Mouse (Mus musculus): Measurements from ENCODE around the gene Gm648.
"Not testable (repeated sequence)": the region's sequence is repeated elsewhere in the genome, so short reads cannot be mapped to it uniquely, and the experiment has no call there.

The Gm648 gene

GRCm38 (mm10) chrX:56549506-56549905 is at the start of gene Gm648:
Gm648 (minus strand) TSS chrX:56549606.
- no peak for DNase-seq

GRCm38 (mm10) chrX:56597887-56598640 is 48.7 kb upstream of the Gm648 start, which contains the start of gene Mmgt1:
Mmgt1 (minus strand) TSS chrX:56598069.
- peak; percentile 76 to 84 for DNase-seq

- no peak for DNase-seq
These were observed 47.9 kb upstream of the Gm648 start for GRCm38 (mm10) chrX:56597219-56597886.

- DNase-seq, result no peak
These were observed 28.8 kb upstream of the Gm648 start for GRCm38 (mm10) chrX:56578200-56578599.

GRCm38 (mm10) chrX:56572465-56572864 is 23.1 kb upstream of the Gm648 start:
- peak in 1 of 2 experiments; percentile 26 for DNase-seq

GRCm38 (mm10) chrX:56553584-56553983 is 4.2 kb upstream of the Gm648 start:
- DNase-seq, result no peak

GRCm38 (mm10) chrX:56537162-56537561 is 12.2 kb downstream of the Gm648 start:
- DNase-seq, result no peak

- peak; percentile 13 to 65 for DNase-seq
These were observed 18.1 kb downstream of the Gm648 start for GRCm38 (mm10) chrX:56531266-56531665.

- DNase-seq, result not testable (repeated sequence)
These were observed 25.0 kb downstream of the Gm648 start, which contains the start of gene Gm10477 for GRCm38 (mm10) chrX:56524442-56524841. Gm10477 (plus strand) TSS chrX:56524742.

- no peak for DNase-seq
These were observed 52.2 kb downstream of the Gm648 start for GRCm38 (mm10) chrX:56497241-56497640.
